Mouse (Mus musculus): Measurements from ENCODE around the gene Psmd9. TPM values are rescaled to one million over a fixed set of nuclear protein-coding genes. Genes with fewer than 3 reads are reported as not detected.

The Psmd9 gene
- polyA plus RNA-seq, 1 experiment, result 31.0 TPM

DNA sequence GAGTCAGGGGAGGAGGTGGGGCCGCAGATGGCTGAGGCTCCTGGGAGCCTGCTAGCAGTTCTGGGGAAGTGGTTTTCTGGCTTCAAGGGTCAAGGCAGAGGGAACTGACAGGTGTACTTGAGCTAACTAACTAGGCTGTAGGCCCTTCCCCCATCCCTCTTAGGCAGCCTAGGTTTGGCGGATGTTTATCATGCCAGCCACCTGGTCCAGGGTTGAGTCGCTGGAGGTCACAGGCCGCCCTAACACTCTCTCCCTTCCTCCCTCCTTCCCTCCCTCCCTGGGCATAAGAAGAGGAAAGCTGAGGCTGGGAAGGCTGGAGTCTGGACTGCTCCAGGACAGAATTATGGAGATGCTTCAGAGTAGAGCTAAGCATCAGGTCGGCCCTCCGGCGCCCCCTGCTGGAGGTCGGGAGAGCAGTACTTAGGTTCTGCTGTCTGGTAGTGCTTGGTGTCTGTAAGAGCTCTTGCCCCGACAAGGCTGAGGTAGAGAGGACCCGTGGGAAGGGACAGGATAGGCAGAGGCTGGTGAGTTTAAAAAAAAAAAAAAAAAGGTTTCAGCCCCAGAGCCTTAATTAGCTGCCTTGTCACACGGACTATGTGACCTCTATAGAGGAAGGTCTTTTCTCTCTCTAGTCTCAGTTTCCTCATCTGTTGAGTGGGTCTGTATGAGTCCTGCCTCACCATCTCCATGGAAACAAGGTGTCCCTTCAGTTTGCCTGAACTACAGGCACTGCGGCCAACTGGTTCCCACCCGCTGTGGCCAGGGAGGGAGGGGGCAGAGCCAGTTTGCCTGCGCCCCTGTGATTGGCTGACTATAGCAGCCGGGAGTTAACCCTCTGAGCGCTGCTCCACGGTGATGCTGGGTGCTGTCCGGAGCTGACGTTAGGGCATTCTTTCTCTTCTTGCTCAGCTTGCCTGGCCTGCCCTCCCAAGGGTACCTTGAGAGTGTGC lies 19.5 kb upstream of the Psmd9 start:
- H3K27ac ChIP-seq (ENCODE audit: insufficient read depth, low read depth, low read length), result 0 out of 2 replicates have a peak overlapping the region, but pooled peaks have one; percentile 1
- TF ChIP-seq CTCF (IDR thresholded peaks at IDR 0.05; ENCODE audit: low read depth, low read length) (peak; percentile 90), POLR2A (IDR thresholded peaks at IDR 0.05; ENCODE audit: borderline replicate concordance, low read depth, low read length) (no peak)
- peak overlapping the region; percentile 51 for H3K4me3 ChIP-seq (ENCODE audit: insufficient read depth, low read length)
- H3K4me1 ChIP-seq (ENCODE audit: control insufficient read depth, insufficient read depth, low read length), result peaks cover 32% of the 10 kb centered on the region

DNA sequence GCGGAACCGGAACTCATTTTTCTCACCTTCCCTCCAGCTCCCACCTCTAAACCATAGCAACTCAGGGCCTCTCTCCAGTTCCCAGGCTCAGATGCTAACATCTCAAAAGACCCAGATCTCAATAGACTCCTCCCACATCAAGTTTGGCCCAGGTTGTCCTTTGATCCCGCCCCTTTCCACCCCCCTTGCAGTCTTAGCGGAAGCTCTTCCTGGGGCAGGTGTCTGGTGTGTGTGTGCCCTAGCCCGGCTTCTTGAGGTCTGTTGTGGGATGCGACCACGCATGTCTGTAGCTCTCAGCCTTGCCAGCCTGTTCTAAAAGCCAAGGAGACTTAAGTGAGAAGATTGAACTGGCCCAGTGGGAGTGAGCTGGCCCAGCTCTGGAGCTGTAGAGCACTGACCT lies 18.6 kb upstream of the Psmd9 start:
- peak overlapping the region; percentile 51 for H3K4me3 ChIP-seq (ENCODE audit: insufficient read depth, low read length)
- TF ChIP-seq POLR2A (IDR thresholded peaks at IDR 0.05; ENCODE audit: borderline replicate concordance, low read depth, low read length), result no peak
- TF ChIP-seq CTCF (IDR thresholded peaks at IDR 0.05; ENCODE audit: low read depth, low read length), result 0 out of 2 replicates have a peak, but pooled peaks have one; percentile 17
- H3K27ac ChIP-seq (ENCODE audit: insufficient read depth, low read depth, low read length), result peak overlapping the region; percentile 74
- peaks cover 27% of the 10 kb centered on the region for H3K4me1 ChIP-seq (ENCODE audit: control insufficient read depth, insufficient read depth, low read length)

DNA sequence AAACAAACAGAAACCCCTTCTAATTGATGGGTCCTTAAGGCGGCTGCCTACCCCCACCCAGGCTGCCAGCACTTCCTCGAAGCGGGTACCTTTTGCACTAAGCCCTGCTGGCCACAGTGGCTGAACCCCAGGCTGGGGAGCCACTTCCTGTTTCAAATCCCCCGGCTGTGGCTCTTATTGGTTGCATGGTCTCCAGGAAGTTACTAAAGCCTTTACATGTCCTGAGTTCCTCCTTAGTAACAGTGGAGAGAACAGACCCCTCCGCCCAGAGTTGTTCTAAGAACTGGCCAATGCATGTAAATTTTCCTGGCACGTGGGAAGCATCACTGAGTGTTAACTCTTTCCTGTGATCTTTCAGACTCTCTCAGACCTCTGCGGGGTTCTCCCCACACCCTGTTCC lies 18.1 kb upstream of the Psmd9 start:
- H3K27ac ChIP-seq (ENCODE audit: insufficient read depth, low read depth, low read length), result peak overlapping the region; percentile 74
- H3K4me1 ChIP-seq (ENCODE audit: control insufficient read depth, insufficient read depth, low read length), result peaks cover 27% of the 10 kb centered on the region

DNA sequence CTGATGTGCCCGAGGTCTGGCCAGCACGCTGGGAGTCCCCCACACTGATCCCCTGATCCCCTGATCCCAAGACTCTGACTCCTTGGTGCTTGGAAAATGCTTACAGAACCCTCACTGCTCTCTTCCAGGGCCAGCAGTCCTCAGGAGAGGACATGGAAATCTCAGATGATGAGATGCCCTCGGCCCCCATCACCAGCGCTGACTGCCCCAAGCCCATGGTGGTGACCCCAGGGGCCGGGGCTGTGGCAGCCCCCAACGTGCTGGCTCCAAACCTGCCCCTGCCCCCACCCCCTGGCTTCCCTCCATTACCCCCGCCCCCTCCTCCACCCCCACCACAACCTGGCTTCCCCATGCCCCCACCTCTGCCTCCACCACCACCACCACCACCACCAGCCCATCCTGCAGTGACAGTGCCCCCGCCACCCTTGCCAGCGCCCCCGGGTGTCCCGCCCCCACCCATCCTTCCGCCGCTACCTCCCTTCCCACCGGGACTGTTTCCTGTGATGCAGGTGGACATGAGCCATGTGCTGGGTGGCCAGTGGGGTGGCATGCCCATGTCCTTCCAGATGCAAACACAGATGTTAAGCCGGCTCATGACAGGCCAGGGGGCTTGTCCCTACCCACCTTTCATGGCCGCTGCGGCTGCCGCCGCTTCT lies 17.4 kb upstream of the Psmd9 start:
- H3K27ac ChIP-seq (ENCODE audit: insufficient read depth, low read depth, low read length), result peak overlapping the region; percentile 30
- peak overlapping the region; percentile 7; the same call in 1 of the 2 replicates for H3K4me3 ChIP-seq (ENCODE audit: insufficient read depth, low read length)
- TF ChIP-seq CTCF (IDR thresholded peaks at IDR 0.05; ENCODE audit: low read depth, low read length) (no peak), POLR2A (IDR thresholded peaks at IDR 0.05; ENCODE audit: borderline replicate concordance, low read depth, low read length) (no peak)
- peaks cover 27% of the 10 kb centered on the region for H3K4me1 ChIP-seq (ENCODE audit: control insufficient read depth, insufficient read depth, low read length)

More for the DNA sequence above, 18.1 kb upstream of the Psmd9 start:
- no peak for TF ChIP-seq POLR2A (IDR thresholded peaks at IDR 0.05; ENCODE audit: borderline replicate concordance, low read depth, low read length)
- no peak for TF ChIP-seq CTCF (IDR thresholded peaks at IDR 0.05; ENCODE audit: low read depth, low read length)
- peak overlapping the region; percentile 51 for H3K4me3 ChIP-seq (ENCODE audit: insufficient read depth, low read length)

DNA sequence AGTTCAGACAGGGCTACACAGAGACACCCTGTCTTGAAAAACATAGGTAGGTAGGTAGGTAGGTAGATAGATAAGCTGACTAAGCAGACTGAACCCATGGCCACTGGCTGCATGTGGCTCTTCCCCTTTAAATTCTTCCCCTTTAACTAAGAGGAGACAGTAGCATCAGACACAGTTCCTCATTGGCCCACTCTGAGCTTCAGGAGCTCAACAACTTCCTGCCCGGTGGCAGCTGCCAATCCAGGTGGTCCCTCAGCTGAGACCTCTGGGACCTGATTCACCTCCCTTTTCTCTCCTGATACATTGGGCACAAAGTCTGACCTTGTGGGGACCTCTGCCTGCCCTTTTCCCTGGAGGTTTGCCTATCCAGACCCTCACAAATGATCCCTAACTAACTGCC lies 16.3 kb upstream of the Psmd9 start:
- Histone ChIP-seq H3K4me3 (ENCODE audit: insufficient read depth, low read length) (peak overlapping the region; percentile 31; the same call in 1 of the 2 replicates), H3K4me1 (ENCODE audit: control insufficient read depth, insufficient read depth, low read length) (peaks cover 27% of the 10 kb centered on the region), H3K27ac (ENCODE audit: insufficient read depth, low read depth, low read length) (0 out of 2 replicates have a peak overlapping the region, but pooled peaks have one; percentile 17)
- TF ChIP-seq POLR2A (IDR thresholded peaks at IDR 0.05; ENCODE audit: borderline replicate concordance, low read depth, low read length), result no peak
- TF ChIP-seq CTCF (IDR thresholded peaks at IDR 0.05; ENCODE audit: low read depth, low read length), result no peak

DNA sequence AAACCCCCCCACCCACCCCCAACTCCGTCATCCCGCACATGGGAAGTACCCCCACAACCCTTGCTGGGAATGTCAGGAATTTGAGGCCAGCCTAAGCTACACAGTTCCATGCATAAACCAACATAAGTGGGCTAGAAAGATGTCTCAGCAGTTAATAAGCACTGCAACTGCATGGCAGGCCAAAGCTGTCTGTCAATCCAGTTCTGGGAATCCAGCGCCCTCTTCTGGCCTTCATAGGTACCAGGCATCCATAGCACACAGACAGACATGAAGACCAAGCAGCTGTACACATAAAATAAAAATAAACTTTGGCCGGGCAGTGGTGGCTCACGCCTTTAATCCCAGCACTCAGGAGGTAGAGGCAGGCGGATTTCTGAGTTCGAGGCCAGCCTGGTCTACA lies 13.8 kb upstream of the Psmd9 start:
- no peak for TF ChIP-seq POLR2A (IDR thresholded peaks at IDR 0.05; ENCODE audit: borderline replicate concordance, low read depth, low read length)
- peak; percentile 82 for TF ChIP-seq CTCF (IDR thresholded peaks at IDR 0.05; ENCODE audit: low read depth, low read length)
- peaks cover 20% of the 10 kb centered on the region for H3K4me1 ChIP-seq (ENCODE audit: control insufficient read depth, insufficient read depth, low read length)
- no peak overlapping the region for H3K27ac ChIP-seq (ENCODE audit: insufficient read depth, low read depth, low read length)
- no peak overlapping the region for H3K4me3 ChIP-seq (ENCODE audit: insufficient read depth, low read length)

DNA sequence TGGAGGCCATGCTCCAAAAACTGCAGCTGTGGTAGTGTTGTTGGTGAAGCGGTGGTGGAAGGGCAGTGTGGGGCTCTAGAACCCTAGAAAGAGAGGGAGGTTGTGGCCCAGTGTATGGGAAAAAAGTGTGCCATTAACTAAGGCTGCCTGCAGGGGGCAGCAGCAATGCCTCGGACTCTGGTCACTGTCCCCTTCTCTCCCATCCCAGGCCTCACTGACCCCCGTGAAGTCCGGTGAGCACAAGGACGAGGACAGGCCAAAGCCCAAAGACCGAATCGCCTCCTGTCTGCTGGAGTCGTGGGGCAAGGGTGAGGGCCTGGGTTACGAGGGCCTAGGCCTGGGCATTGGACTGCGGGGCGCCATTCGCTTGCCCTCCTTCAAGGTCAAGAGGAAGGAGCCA lies 12.4 kb upstream of the Psmd9 start:
- no peak overlapping the region for H3K4me3 ChIP-seq (ENCODE audit: insufficient read depth, low read length)
- no peak overlapping the region for H3K27ac ChIP-seq (ENCODE audit: insufficient read depth, low read depth, low read length)
- peaks cover 10% of the 10 kb centered on the region for H3K4me1 ChIP-seq (ENCODE audit: control insufficient read depth, insufficient read depth, low read length)
- TF ChIP-seq POLR2A (IDR thresholded peaks at IDR 0.05; ENCODE audit: borderline replicate concordance, low read depth, low read length) (no peak), CTCF (IDR thresholded peaks at IDR 0.05; ENCODE audit: low read depth, low read length) (peak; percentile 75)

DNA sequence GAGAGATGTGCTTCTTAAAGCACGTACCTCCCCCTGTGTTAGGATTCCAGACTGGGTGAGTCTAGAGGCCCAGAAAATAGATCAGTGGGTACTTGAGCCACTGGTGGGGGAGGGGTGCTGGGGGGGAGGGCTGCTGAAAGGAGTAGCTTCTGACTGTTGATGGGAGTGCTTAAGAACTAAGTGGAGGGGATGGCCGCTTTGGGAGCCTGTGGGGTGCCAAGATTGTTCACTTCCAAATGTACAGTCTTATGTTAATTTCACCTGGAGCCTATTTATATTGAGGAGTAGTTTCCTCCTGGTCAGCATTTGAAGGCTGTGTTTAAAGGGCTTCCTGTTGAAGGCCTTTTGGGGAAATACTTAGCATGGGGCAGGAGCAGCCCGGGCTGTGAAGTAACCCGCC lies 11.2 kb upstream of the Psmd9 start:
- TF ChIP-seq CTCF (IDR thresholded peaks at IDR 0.05; ENCODE audit: low read depth, low read length), result no peak
- no peak for TF ChIP-seq POLR2A (IDR thresholded peaks at IDR 0.05; ENCODE audit: borderline replicate concordance, low read depth, low read length)
- no peak overlapping the region for H3K27ac ChIP-seq (ENCODE audit: insufficient read depth, low read depth, low read length)
- H3K4me3 ChIP-seq (ENCODE audit: insufficient read depth, low read length), result no peak overlapping the region
- peaks cover 3% of the 10 kb centered on the region for H3K4me1 ChIP-seq (ENCODE audit: control insufficient read depth, insufficient read depth, low read length)

DNA sequence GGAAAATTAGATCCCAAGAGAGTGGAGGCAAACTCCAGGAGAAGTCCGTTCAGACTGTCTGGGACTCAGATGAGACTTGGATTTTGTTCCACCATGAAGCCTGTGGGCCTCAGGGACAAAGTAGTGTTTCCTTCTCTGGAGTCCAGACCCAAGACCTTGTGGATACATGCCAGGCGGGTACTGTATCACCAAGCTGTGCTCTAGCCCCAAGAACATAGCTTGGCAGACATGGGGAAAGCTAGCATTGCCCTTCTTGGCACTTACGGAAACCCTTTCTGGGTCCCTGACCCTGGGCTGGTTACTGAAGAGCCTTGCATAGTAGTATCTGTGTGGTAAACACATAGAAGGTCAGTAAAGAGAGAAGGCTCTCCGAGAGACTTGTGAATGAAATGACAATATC lies 9.8 kb upstream of the Psmd9 start:
- Histone ChIP-seq H3K27ac (ENCODE audit: insufficient read depth, low read depth, low read length) (no peak overlapping the region), H3K4me3 (ENCODE audit: insufficient read depth, low read length) (no peak overlapping the region), H3K4me1 (ENCODE audit: control insufficient read depth, insufficient read depth, low read length) (no peaks in the 10 kb centered on the region)
- TF ChIP-seq CTCF (IDR thresholded peaks at IDR 0.05; ENCODE audit: low read depth, low read length) (no peak), POLR2A (IDR thresholded peaks at IDR 0.05; ENCODE audit: borderline replicate concordance, low read depth, low read length) (no peak)

DNA sequence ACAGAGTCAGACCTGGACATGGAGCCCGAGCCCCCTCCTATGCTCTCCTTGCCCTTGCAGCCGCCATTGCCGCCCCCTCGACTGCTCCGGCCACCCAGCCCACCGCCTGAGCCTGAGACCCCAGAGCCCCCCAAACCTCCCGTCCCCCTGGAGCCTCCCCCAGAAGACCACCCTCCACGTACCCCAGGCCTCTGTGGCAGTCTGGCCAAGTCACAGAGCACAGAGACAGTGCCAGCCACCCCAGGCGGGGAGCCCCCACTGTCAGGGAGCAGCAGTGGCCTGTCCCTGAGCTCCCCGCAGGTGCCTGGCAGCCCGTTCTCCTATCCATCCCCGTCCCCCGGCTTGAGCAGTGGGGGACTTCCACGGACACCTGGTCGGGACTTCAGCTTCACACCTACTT lies 9.3 kb upstream of the Psmd9 start:
- no peak overlapping the region for H3K4me3 ChIP-seq (ENCODE audit: insufficient read depth, low read length)
- no peak overlapping the region for H3K27ac ChIP-seq (ENCODE audit: insufficient read depth, low read depth, low read length)
- TF ChIP-seq CTCF (IDR thresholded peaks at IDR 0.05; ENCODE audit: low read depth, low read length) (no peak), POLR2A (IDR thresholded peaks at IDR 0.05; ENCODE audit: borderline replicate concordance, low read depth, low read length) (no peak)
- H3K4me1 ChIP-seq (ENCODE audit: control insufficient read depth, insufficient read depth, low read length), result no peaks in the 10 kb centered on the region
